Mouse (Mus musculus) G1E (cell line): ENCODE data around the gene Zfp2.

Experiments
- CTCF ChIP-seq: IDR thresholded peaks from 2 replicates; pipeline ENCODE4 v1.5.1; 2012; ENCODE audit warnings: low read depth, low read length, inconsistent platforms, mixed read lengths
- GATA1 ChIP-seq: IDR thresholded peaks from 2 replicates; pipeline ENCODE4 v1.6.1; 2012; ENCODE audit warnings: borderline replicate concordance, low read length, inconsistent platforms, mixed read lengths
- GATA2 ChIP-seq: IDR thresholded peaks from 2 replicates; pipeline ENCODE4 v1.6.1; 2012; ENCODE audit warnings: low read depth, low read length, inconsistent platforms, borderline replicate concordance
- POLR2AphosphoS5 ChIP-seq: IDR thresholded peaks from 2 replicates; pipeline ENCODE4 v1.6.1; 2012; ENCODE audit warnings: low read depth, low read length, inconsistent platforms; ENCODE audit not compliant: insufficient replicate concordance
- TAL1 ChIP-seq: conservative IDR thresholded peaks from 2 replicates; pipeline ENCODE4 v1.6.1; 2012; ENCODE audit warnings: low read depth, low read length, inconsistent platforms, mixed read lengths

- TF ChIP-seq TAL1 (no peak), CTCF (no peak), POLR2AphosphoS5 (no peak), GATA1 (no peak), GATA2 (no peak)
Observed at GRCm38 (mm10) chr11:50938435-50938834, 22.5 kb upstream of the Zfp2 start.
